Mouse (Mus musculus) CD4-positive helper T cell, adult 2 months (primary cell): ENCODE data around the gene Six5.

ENCODE experiments used
- DNase-seq: peaks from one replicate; pipeline ENCODE4 v3.0.0-alpha.2; 2012; ENCODE audit warnings: low read depth, missing footprints, low spot score

Gene Six5

GRCm38 (mm10) chr7:19075723-19076585, 18.4 kb upstream of the Six5 start, which contains the start of gene Dmwd:
TSS of gene Dmwd (plus strand) at chr7:19076227.
- peak; percentile 73 for DNase-seq

- DNase-seq, result no peak
Measured at GRCm38 (mm10) chr7:19076586-19076991, 17.8 kb upstream of the Six5 start.

GRCm38 (mm10) chr7:19077761-19078160, 16.6 kb upstream of the Six5 start:
- peak; percentile 83 for DNase-seq

GRCm38 (mm10) chr7:19078732-19079131, 15.7 kb upstream of the Six5 start:
- DNase-seq, result no peak

- DNase-seq, result no peak
Measured at GRCm38 (mm10) chr7:19080451-19080950, 13.9 kb upstream of the Six5 start.

- no peak for DNase-seq
Measured at GRCm38 (mm10) chr7:19082171-19082570, 12.2 kb upstream of the Six5 start.

GRCm38 (mm10) chr7:19083096-19083495, 11.3 kb upstream of the Six5 start:
- DNase-seq, result no peak

GRCm38 (mm10) chr7:19083701-19084100, 10.7 kb upstream of the Six5 start, which contains the start of gene Dmpk:
TSS of gene Dmpk (plus strand) at chr7:19083849.
- DNase-seq, result peak; percentile 1

GRCm38 (mm10) chr7:19084277-19084771, 10.1 kb upstream of the Six5 start:
- no peak for DNase-seq

GRCm38 (mm10) chr7:19084921-19085473, 9.4 kb upstream of the Six5 start:
- no peak for DNase-seq

GRCm38 (mm10) chr7:19085495-19085894, 8.9 kb upstream of the Six5 start:
- no peak for DNase-seq

- peak; percentile 63 for DNase-seq
Measured at GRCm38 (mm10) chr7:19086042-19086441, 8.4 kb upstream of the Six5 start.

GRCm38 (mm10) chr7:19086760-19087159, 7.6 kb upstream of the Six5 start:
- no peak for DNase-seq

- DNase-seq, result peak; percentile 72
Measured at GRCm38 (mm10) chr7:19088813-19089212, 5.6 kb upstream of the Six5 start.

GRCm38 (mm10) chr7:19091913-19092312, 2.5 kb upstream of the Six5 start:
- no peak for DNase-seq

- peak; percentile 41 for DNase-seq
Measured at GRCm38 (mm10) chr7:19092381-19093173, 1.8 kb upstream of the Six5 start.

GRCm38 (mm10) chr7:19093174-19093521, 1.2 kb upstream of the Six5 start:
- DNase-seq, result peak; percentile 89

GRCm38 (mm10) chr7:19093537-19094385, 633 bp upstream of the Six5 start:
- peak; percentile 93 for DNase-seq

GRCm38 (mm10) chr7:19094826-19095750, 694 bp downstream of the Six5 start:
- DNase-seq, result peak; percentile 69

GRCm38 (mm10) chr7:19095751-19096110, 1.3 kb downstream of the Six5 start:
- DNase-seq, result no peak
